Mouse (Mus musculus) liver, embryonic 14.5 days (tissue): Measurements from ENCODE around the gene Tapbpl. TPM values are rescaled to one million over a fixed set of nuclear protein-coding genes. Genes with fewer than 3 reads are reported as not detected.

Experiments used
- ATAC-seq: fragments of 200-750 bp; cut with Nextera tagmentation; 2 replicates; pipeline ENCODE4 v1.8.0; 2017; ENCODE audit warnings: moderate number of reproducible peaks, mild to moderate bottlenecking, moderate library complexity; ENCODE audit not compliant: insufficient read depth
- DNase-seq, 3 experiments: peaks; one replicate each; pipeline ENCODE4 v3.0.0-alpha.2; 2012 to 2013; ENCODE audit warnings: low read depth in 3 of 3, low spot score in 3 of 3
- H3K27ac ChIP-seq: fragments of 300-500 bp; sonication (generic); 2 replicates; pipeline ENCODE4 v1.5.1; 2014; ENCODE audit warnings: moderate library complexity, mild to moderate bottlenecking, control low read depth, inconsistent platforms
- H3K27me3 ChIP-seq: fragments of 300-500 bp; sonication (generic); 2 replicates; pipeline ENCODE4 v1.6.1; 2014; ENCODE audit warnings: mild to moderate bottlenecking, low read length, moderate library complexity; ENCODE audit not compliant: control insufficient read depth, insufficient read depth
- H3K36me3 ChIP-seq: fragments of 300-500 bp; sonication (generic); replicated peaks from 2 replicates; pipeline ENCODE4 v1.6.1; 2014; ENCODE audit warnings: low read depth; ENCODE audit not compliant: control insufficient read depth, insufficient read depth
- H3K4me1 ChIP-seq, 2 experiments: fragments of 200-500 bp in 1 of 2; fragments of 300-500 bp in 1 of 2; sonication (generic) in 1 of 2; replicated peaks; 2 replicates each; pipeline ENCODE4 v1.6.1; 2012 to 2014; ENCODE audit warnings: antibody characterized with exemption in 1 of 2, inconsistent platforms in 1 of 2, low read length in 1 of 2; ENCODE audit not compliant: control insufficient read depth in 2 of 2, insufficient read depth in 2 of 2
- H3K4me2 ChIP-seq: fragments of 300-500 bp; sonication (generic); 2 replicates; pipeline ENCODE4 v1.6.1; 2014; ENCODE audit warnings: low read depth, mild to moderate bottlenecking, control low read depth, moderate library complexity
- H3K4me3 ChIP-seq, 2 experiments: fragments of 200-500 bp in 1 of 2; fragments of 300-500 bp in 1 of 2; sonication (generic) in 1 of 2; 2 replicates each; pipeline ENCODE4 v1.5.1; 2012 to 2014; ENCODE audit warnings: low read depth in 2 of 2, low read length in 2 of 2, mild to moderate bottlenecking in 2 of 2, control low read depth in 1 of 2, inconsistent platforms in 1 of 2, moderate library complexity in 1 of 2; ENCODE audit not compliant: insufficient read depth in 1 of 2
- H3K9ac ChIP-seq: fragments of 300-500 bp; sonication (generic); replicated peaks from 2 replicates; pipeline ENCODE4 v1.6.1; 2014; ENCODE audit warnings: mild to moderate bottlenecking, control low read depth, moderate library complexity
- H3K9me3 ChIP-seq: fragments of 300-500 bp; sonication (generic); 2 replicates; pipeline ENCODE4 v1.6.1; 2016; ENCODE audit warnings: low read length, mixed read lengths; ENCODE audit not compliant: control insufficient read depth
- CTCF ChIP-seq: IDR thresholded peaks from 2 replicates; pipeline ENCODE4 v1.5.1; 2016; ENCODE audit warnings: antibody characterized with exemption, low read depth, control low read depth
- EP300 ChIP-seq: IDR thresholded peaks from 2 replicates; pipeline ENCODE4 v1.6.1; 2016; ENCODE audit warnings: antibody characterized with exemption, low read depth
- WGBS: fragments of 180-500 bp; shearing (Covaris S2); extraction: QIAGEN DNeasy Blood & Tissue Kit; methylation state at CpG from one replicate; pipeline ENCODE4 v1.1.7; 2014; ENCODE audit not compliant: insufficient replicate concordance; 5-methylcytosine and 5-hydroxymethylcytosine counted together
- polyA plus RNA-seq, 2 experiments: library from polyadenylated mRNA; depleted of rRNA in 1 of 2; stranded (reverse) in 1 of 2; unstranded in 1 of 2; fragments of >200 nt; fragmentation: Nextera tagmentation in 1 of 2; extraction: Ambion mirVana in 1 of 2; gene quantifications; 2 replicates each; pipeline versions ENCODE4 v1.2.1 to v1.2.3; 2012 to 2014

Gene Tapbpl
- polyA plus RNA-seq, 2 experiments = 4.2 TPM

DNA sequence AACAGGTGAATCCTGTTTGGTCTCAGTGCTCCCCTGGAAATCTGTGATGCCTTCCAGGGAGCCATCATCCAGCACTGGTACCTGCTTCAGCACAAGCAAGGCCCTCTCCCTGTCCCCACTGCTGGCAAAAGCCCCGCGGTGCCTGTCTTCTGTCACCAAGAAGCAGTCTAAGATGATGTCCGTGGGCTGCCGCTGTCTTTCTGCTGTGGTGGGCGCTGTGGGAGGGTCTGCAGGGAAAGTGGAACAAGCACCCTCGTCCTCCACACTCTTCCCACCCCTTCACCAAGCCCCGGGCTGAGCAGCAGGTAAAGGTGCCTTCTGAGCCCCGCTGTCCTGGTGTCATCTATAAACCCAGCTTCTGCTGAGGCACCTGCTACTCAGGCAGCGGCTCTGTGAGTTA is 1.1 kb downstream of the Tapbpl start:
- Histone ChIP-seq H3K4me1 (peaks cover 7 to 8% of the 10 kb centered on the region in 2 experiments), H3K9ac (no peak overlapping the region), H3K36me3 (no peaks in the 10 kb centered on the region), H3K4me2 (peak overlapping the region; percentile 67), H3K9me3 (no peaks in the 10 kb centered on the region), H3K4me3 (no peak overlapping the region), H3K27ac (no peak overlapping the region), H3K27me3 (no peaks in the 10 kb centered on the region)
- no peak for TF ChIP-seq EP300
- TF ChIP-seq CTCF = no peak
- no peak for DNase-seq
- 65% methylated on average over 9 of the region's 9 CpGs for WGBS
- ATAC-seq = no peak

DNA sequence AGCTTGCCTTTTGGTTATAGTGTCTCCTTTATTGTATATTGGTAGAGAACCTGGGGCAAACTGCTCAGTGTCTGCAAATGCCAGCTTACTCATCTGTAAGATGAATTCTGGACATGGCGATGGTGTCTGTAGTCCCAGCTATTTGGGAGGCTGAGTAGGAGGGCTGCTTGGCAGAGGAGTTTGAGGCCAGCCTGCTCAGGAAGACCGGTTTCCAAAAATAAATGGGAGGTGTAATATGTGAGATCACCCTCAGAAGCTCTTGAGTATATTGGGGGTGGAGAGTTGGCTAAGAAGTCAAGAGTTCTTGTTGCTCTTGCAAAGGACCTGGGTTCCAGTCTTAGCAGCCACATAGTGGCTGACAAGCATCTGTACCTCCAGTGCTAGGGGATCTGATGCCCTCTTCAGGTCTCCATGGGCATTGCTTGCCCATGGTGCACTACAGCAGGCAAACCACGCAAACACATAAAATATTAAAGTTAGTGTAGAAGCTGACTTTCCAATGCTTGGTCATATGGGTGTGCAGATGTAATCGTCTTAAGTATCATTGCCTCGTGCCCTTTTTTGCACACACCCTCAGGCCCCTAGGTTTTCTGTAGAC is 6.0 kb downstream of the Tapbpl start:
- no peak for ATAC-seq
- H3K36me3 ChIP-seq = no peaks in the 10 kb centered on the region
- no peaks in the 10 kb centered on the region for H3K4me1 ChIP-seq
- H3K9me3 ChIP-seq = no peaks in the 10 kb centered on the region
- TF ChIP-seq EP300 (no peak), CTCF (peak; percentile 67)
- 60% methylated on average over 5 of the region's 5 CpGs for WGBS
- no peaks in the 10 kb centered on the region for H3K27me3 ChIP-seq
- no peak overlapping the region for H3K9ac ChIP-seq
- H3K27ac ChIP-seq = no peak overlapping the region
- no peak overlapping the region for H3K4me3 ChIP-seq
- DNase-seq = no peak
- no peak overlapping the region for H3K4me2 ChIP-seq

DNA sequence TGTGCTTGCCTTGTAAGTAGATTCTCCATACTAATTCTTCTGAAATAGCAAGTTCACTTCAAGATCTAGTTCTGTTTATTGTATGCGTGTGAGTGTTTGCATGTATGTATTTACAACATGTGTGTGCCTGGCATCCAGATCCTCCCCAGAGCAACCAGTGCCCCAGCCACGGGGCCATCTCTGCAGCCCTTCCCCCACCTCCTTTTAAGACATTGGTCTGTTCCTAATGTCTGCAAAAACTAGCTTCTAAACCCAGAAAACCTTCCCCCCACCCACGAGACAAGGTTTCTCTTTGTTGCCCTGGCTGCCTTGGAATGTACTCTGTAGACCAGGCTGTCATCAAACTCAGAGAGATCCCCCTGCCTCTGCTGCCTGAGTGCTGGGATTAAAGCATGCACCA is 9.1 kb downstream of the Tapbpl start:
- H3K27ac ChIP-seq = no peak overlapping the region
- DNase-seq (no peak), ATAC-seq (no peak)
- no peak overlapping the region for H3K9ac ChIP-seq
- H3K36me3 ChIP-seq = no peaks in the 10 kb centered on the region
- no peaks in the 10 kb centered on the region for H3K27me3 ChIP-seq
- 64% methylated on average over 3 of the region's 3 CpGs for WGBS
- H3K4me2 ChIP-seq = no peak overlapping the region
- TF ChIP-seq CTCF (no peak), EP300 (no peak)
- no peaks in the 10 kb centered on the region for H3K9me3 ChIP-seq
- H3K4me3 ChIP-seq = no peak overlapping the region
- H3K4me1 ChIP-seq = no peaks in the 10 kb centered on the region

- H3K4me1 ChIP-seq = no peaks in the 10 kb centered on the region
- H3K4me3 ChIP-seq = no peak overlapping the region
- no peak for TF ChIP-seq CTCF
- no peak for TF ChIP-seq EP300
- no peaks in the 10 kb centered on the region for H3K27me3 ChIP-seq
- H3K9me3 ChIP-seq = no peaks in the 10 kb centered on the region
- no peak overlapping the region for H3K4me2 ChIP-seq
- 57% methylated on average over 2 of the region's 2 CpGs for WGBS
- no peak overlapping the region for H3K27ac ChIP-seq
- H3K36me3 ChIP-seq = no peaks in the 10 kb centered on the region
- ATAC-seq (no peak), DNase-seq (no peak)
- no peak overlapping the region for H3K9ac ChIP-seq
These were observed 9.5 kb downstream of the Tapbpl start for GRCm38 (mm10) chr6:125222146-125222545.

- Histone ChIP-seq H3K27me3 (no peaks in the 10 kb centered on the region), H3K27ac (no peak overlapping the region), H3K4me3 (no peak overlapping the region), H3K9ac (no peak overlapping the region), H3K4me1 (0 out of 4 replicates have a peak, but pooled peaks cover 0 to 1% of the 10 kb centered on the region in 2 experiments), H3K9me3 (no peaks in the 10 kb centered on the region), H3K4me2 (no peak overlapping the region), H3K36me3 (no peaks in the 10 kb centered on the region)
- WGBS = 80% methylated on average over 20 of the region's 20 CpGs
- no peak for TF ChIP-seq CTCF
- TF ChIP-seq EP300 = no peak
- ATAC-seq (no peak), DNase-seq (no peak)
These were observed 10.4 kb downstream of the Tapbpl start for GRCm38 (mm10) chr6:125221115-125221745.
